Mouse (Mus musculus): Measurements from ENCODE around the gene Kat14. TPM values are rescaled to one million over a fixed set of nuclear protein-coding genes. Genes with fewer than 3 reads are reported as not detected.

The Kat14 gene
- polyA plus RNA-seq, 1 experiment from 2014 or later: 24.3 TPM

Other genes starting within 250 kb of the Kat14 start
- gene Mgme1, start 98.3 kb upstream of the Kat14 start, polyA plus RNA-seq (2015; fragmentation: Nextera tagmentation; extraction: Ambion mirVana): 13.3 and 15.5 TPM in 2 replicates
- 74.4 and 93.8 TPM in 2 replicates for gene Snx5, start 98.1 kb upstream of the Kat14 start, polyA plus RNA-seq (2015; fragmentation: Nextera tagmentation; extraction: Ambion mirVana)
- gene Ovol2, start 36.8 kb upstream of the Kat14 start, polyA plus RNA-seq (2015; fragmentation: Nextera tagmentation; extraction: Ambion mirVana): 0.11 TPM in 1 of 2 replicates, not detected in the other
- gene Pet117, start within 50 bp of the Kat14 start, polyA plus RNA-seq (2015; fragmentation: Nextera tagmentation; extraction: Ambion mirVana): 1.4 TPM in 1 of 2 replicates, not detected in the other
- 17.2 and 17.5 TPM in 2 replicates for gene Dzank1, start 158.4 kb downstream of the Kat14 start, polyA plus RNA-seq (2015; fragmentation: Nextera tagmentation; extraction: Ambion mirVana)
- gene Polr3f, start 158.7 kb downstream of the Kat14 start, polyA plus RNA-seq (2015; fragmentation: Nextera tagmentation; extraction: Ambion mirVana): 22.5 and 23.2 TPM in 2 replicates
- gene Rbbp9, start 181.9 kb downstream of the Kat14 start, polyA plus RNA-seq (2015; fragmentation: Nextera tagmentation; extraction: Ambion mirVana): 49.4 and 50.1 TPM in 2 replicates
- gene Sec23b, start 187.2 kb downstream of the Kat14 start, polyA plus RNA-seq (2015; fragmentation: Nextera tagmentation; extraction: Ambion mirVana): 61.2 and 66.0 TPM in 2 replicates
- gene Smim26, start 225.1 kb downstream of the Kat14 start, polyA plus RNA-seq (2015; fragmentation: Nextera tagmentation; extraction: Ambion mirVana): 62.7 and 82.4 TPM in 2 replicates
- gene Dtd1, start 230.9 kb downstream of the Kat14 start, polyA plus RNA-seq (2015; fragmentation: Nextera tagmentation; extraction: Ambion mirVana): 121 and 137 TPM in 2 replicates